Mouse (Mus musculus) spleen, adult 2 months (tissue): ENCODE results near the gene Lingo3. TPM values are rescaled to one million over a fixed set of nuclear protein-coding genes. Genes with fewer than 3 reads are reported as not detected.

Experiments
- DNase-seq, 2 experiments: peaks; one replicate each; pipeline versions ENCODE4 v3.0.0 to v3.0.0-alpha.2; 2012 to 2021; ENCODE audit warnings: low spot score in 2 of 2, low read depth in 1 of 2
- H3K27ac ChIP-seq: fragments of 200-500 bp; 2 replicates; pipeline ENCODE4 v1.5.1; 2012; ENCODE audit warnings: low read length, inconsistent platforms; ENCODE audit not compliant: insufficient read depth
- H3K27me3 ChIP-seq: fragments of 200-500 bp; 2 replicates; pipeline ENCODE4 v1.6.1; 2012; ENCODE audit warnings: mild to moderate bottlenecking, moderate library complexity, low read length, inconsistent platforms; ENCODE audit not compliant: control insufficient read depth, insufficient read depth
- H3K36me3 ChIP-seq: fragments of 200-500 bp; 2 replicates; pipeline ENCODE4 v1.6.1; 2012; ENCODE audit warnings: mild to moderate bottlenecking, low read length, inconsistent platforms; ENCODE audit not compliant: control insufficient read depth, insufficient read depth
- H3K4me1 ChIP-seq: fragments of 200-500 bp; 2 replicates; pipeline ENCODE4 v1.6.1; 2011; ENCODE audit warnings: inconsistent platforms; ENCODE audit not compliant: control insufficient read depth, insufficient read depth, insufficient read length
- H3K4me3 ChIP-seq: fragments of 200-500 bp; 2 replicates; pipeline ENCODE4 v1.5.1; 2011; ENCODE audit warnings: mild to moderate bottlenecking, inconsistent platforms; ENCODE audit not compliant: insufficient read depth, insufficient read length; ENCODE audit errors: extremely low read depth
- CTCF ChIP-seq: fragments of 200-500 bp; IDR thresholded peaks from 2 replicates; pipeline ENCODE4 v1.5.1; 2011; ENCODE audit warnings: mild to moderate bottlenecking, inconsistent platforms; ENCODE audit not compliant: insufficient read depth, insufficient read length, insufficient replicate concordance; ENCODE audit errors: extremely low read depth
- POLR2A ChIP-seq: fragments of 200-500 bp; IDR thresholded peaks from 2 replicates; pipeline ENCODE4 v1.6.1; 2011; ENCODE audit warnings: low read depth, low read length, inconsistent platforms
- WGBS: fragments of 180-500 bp; shearing (Covaris S2); methylation state at CpG from one replicate; pipeline ENCODE4 v1.1.7; 2018; 5-methylcytosine and 5-hydroxymethylcytosine counted together
- polyA plus RNA-seq: library from polyadenylated mRNA; depleted of rRNA; stranded (reverse); fragments of >200 nt; gene quantifications from 2 replicates; pipeline ENCODE4 v1.2.3, GENCODE M21; 2012; rRNA removed

Lingo3 gene
- polyA plus RNA-seq, 1 experiment, result 0.02 TPM

DNA sequence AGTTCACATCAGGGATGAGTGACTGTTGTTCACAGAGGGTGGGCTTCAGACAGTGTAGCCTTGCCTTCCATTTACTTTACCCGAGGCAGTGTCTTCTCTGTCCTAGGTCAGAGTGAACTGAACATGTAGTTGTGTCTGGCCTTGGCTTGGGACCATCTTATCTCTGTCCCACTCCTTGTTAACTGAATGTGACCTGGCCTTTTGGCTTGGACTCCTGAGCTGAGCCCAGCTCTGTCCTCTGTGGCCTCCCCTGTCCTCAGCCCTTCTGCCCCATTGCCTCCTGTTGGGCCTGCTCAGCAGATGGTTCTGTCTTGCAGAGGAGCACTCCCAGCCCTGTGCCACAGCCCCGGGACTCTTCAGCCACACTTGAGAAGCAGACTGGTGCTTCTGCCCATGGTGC lies 56.3 kb downstream of the Lingo3 start:
- no peak for DNase-seq
- Histone ChIP-seq H3K27ac (no peak overlapping the region), H3K36me3 (peaks cover 75% of the 10 kb centered on the region), H3K27me3 (no peaks in the 10 kb centered on the region), H3K4me3 (no peak overlapping the region), H3K4me1 (peaks cover 9% of the 10 kb centered on the region)
- WGBS, result 94% methylated on average over 2 of the region's 2 CpGs
- no peak for TF ChIP-seq CTCF
- TF ChIP-seq POLR2A, result no peak

DNA sequence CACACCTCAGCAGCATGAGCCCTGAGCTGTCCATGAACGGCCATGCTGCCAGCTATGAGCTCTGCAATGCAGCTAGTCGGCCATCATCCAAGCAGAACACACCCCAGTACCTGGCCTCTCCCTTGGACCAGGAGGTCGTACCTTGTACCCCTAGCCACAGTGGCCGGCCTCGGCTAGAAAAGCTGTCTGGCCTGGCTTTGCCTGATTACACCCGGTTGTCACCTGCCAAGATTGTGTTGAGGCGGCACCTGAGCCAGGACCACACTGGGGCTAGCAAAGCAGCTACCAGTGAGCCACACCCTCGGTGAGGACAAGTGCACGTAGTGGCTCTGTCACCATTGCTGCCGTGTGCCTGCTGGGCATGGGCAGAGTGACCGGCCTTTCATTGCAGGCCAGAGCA lies 57.9 kb downstream of the Lingo3 start:
- Histone ChIP-seq H3K36me3 (peaks cover 72% of the 10 kb centered on the region), H3K27me3 (no peaks in the 10 kb centered on the region), H3K27ac (no peak overlapping the region), H3K4me3 (no peak overlapping the region), H3K4me1 (no peaks in the 10 kb centered on the region)
- WGBS, result 97% methylated on average over 11 of the region's 11 CpGs
- no peak for DNase-seq
- TF ChIP-seq POLR2A (no peak), CTCF (no peak)

DNA sequence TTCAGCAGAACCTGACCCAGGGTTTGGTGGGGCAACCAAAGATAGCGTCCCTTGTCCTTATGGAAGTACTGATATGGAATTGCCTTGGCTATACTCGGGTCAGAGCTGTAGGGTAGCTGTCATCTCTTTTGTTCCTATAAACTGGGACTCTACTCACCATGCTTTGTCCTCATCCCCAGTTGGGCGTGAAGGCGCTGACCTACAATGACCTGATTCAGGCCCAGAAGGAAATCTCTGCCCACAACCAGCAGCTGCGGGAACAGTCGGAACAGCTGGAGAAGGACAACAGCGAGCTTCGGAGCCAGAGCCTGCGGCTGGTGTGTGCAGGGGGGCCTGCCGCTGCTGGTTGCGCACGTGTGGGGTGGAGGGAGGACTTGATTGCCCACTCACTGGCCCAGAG lies 59.0 kb downstream of the Lingo3 start:
- Histone ChIP-seq H3K27ac (no peak overlapping the region), H3K36me3 (peaks cover 69% of the 10 kb centered on the region), H3K4me1 (no peaks in the 10 kb centered on the region), H3K27me3 (no peaks in the 10 kb centered on the region), H3K4me3 (no peak overlapping the region)
- DNase-seq, result no peak
- 95% methylated on average over 12 of the region's 12 CpGs for WGBS
- TF ChIP-seq CTCF (no peak), POLR2A (no peak)

DNA sequence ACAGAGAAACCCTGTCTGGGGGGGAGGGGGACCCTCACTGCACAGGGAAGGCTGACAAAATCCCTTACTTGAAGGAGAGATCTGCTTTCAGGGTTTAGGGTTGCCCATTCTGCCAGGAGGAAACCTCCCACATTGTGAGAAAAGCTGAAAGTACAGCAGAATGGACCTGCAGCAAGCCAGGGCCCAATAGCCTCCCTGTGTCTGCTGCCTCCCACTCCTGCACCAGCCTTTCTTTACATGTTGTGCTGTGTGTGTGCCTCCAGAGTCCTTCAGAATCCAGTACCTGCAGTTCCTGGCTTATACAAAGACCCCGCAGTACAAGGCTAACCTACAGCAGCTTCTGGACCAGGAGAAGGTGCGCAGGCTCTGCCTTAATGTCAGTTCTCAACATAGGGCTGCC lies 59.5 kb downstream of the Lingo3 start:
- Histone ChIP-seq H3K27ac (no peak overlapping the region), H3K4me1 (no peaks in the 10 kb centered on the region), H3K36me3 (peaks cover 68% of the 10 kb centered on the region), H3K27me3 (no peaks in the 10 kb centered on the region), H3K4me3 (no peak overlapping the region)
- TF ChIP-seq CTCF (no peak), POLR2A (no peak)
- DNase-seq, result no peak
- WGBS, result 95% methylated on average over 2 of the region's 2 CpGs

Other genes starting within 250 kb of the Lingo3 start
- gene Scamp4, start 241.2 kb downstream of the Lingo3 start, polyA plus RNA-seq, result 94.8 and 110 TPM in 2 replicates
- gene Adat3, start 241.2 kb downstream of the Lingo3 start, polyA plus RNA-seq, result 17.0 and 25.7 TPM in 2 replicates
- gene Gm49322, start 238.0 kb downstream of the Lingo3 start, polyA plus RNA-seq, result 2.9 and 3.0 TPM in 2 replicates
- gene Csnk1g2, start 221.2 kb downstream of the Lingo3 start, polyA plus RNA-seq, result 206 and 283 TPM in 2 replicates
- 49.5 and 66.1 TPM in 2 replicates for gene Btbd2, start 187.0 kb downstream of the Lingo3 start, polyA plus RNA-seq
- gene Mknk2, start 165.9 kb downstream of the Lingo3 start, polyA plus RNA-seq, result 351 and 533 TPM in 2 replicates
- gene Mob3a, start 142.1 kb downstream of the Lingo3 start, polyA plus RNA-seq, result 130 and 156 TPM in 2 replicates
- 49.0 and 60.8 TPM in 2 replicates for gene Izumo4, start 141.9 kb downstream of the Lingo3 start, polyA plus RNA-seq
- gene Ap3d1, start 101.8 kb downstream of the Lingo3 start, polyA plus RNA-seq, result 92.5 and 111 TPM in 2 replicates
- 46.2 and 56.2 TPM in 2 replicates for gene Dot1l, start 88.8 kb downstream of the Lingo3 start, polyA plus RNA-seq
- gene Sf3a2, start 45.8 kb downstream of the Lingo3 start, polyA plus RNA-seq, result 38.7 and 54.3 TPM in 2 replicates
- 71.8 and 97.5 TPM in 2 replicates for gene Plekhj1, start 45.4 kb downstream of the Lingo3 start, polyA plus RNA-seq
- 1.3 and 2.3 TPM in 2 replicates for gene Amh, start 38.8 kb downstream of the Lingo3 start, polyA plus RNA-seq
- not detected in 2 replicates for gene Jsrp1, start 30.5 kb downstream of the Lingo3 start, polyA plus RNA-seq
- 730 and 862 TPM in 2 replicates for gene Oaz1, start 17.4 kb downstream of the Lingo3 start, polyA plus RNA-seq
- 84.0 and 103 TPM in 2 replicates for gene Lsm7, start 11.2 kb upstream of the Lingo3 start, polyA plus RNA-seq
- 127 and 130 TPM in 2 replicates for gene Sppl2b, start 11.2 kb upstream of the Lingo3 start, polyA plus RNA-seq
- 0.08 and 0.09 TPM in 2 replicates for gene Tmprss9, start 27.8 kb upstream of the Lingo3 start, polyA plus RNA-seq
- 123 and 133 TPM in 2 replicates for gene Timm13, start 56.9 kb upstream of the Lingo3 start, polyA plus RNA-seq
- 11.0 and 13.2 TPM in 2 replicates for gene Lmnb2, start 74.2 kb upstream of the Lingo3 start, polyA plus RNA-seq
- gene Gadd45b, start 86.0 kb upstream of the Lingo3 start, polyA plus RNA-seq, result 35.7 and 46.8 TPM in 2 replicates
- 0.75 and 0.91 TPM in 2 replicates for gene Gng7, start 170.9 kb upstream of the Lingo3 start, polyA plus RNA-seq
- 0.04 TPM in 1 of 2 replicates, not detected in the other for gene Diras1, start 181.6 kb upstream of the Lingo3 start, polyA plus RNA-seq
- 22.3 and 26.0 TPM in 2 replicates for gene Slc39a3, start 193.4 kb upstream of the Lingo3 start, polyA plus RNA-seq
- gene Sgta, start 216.1 kb upstream of the Lingo3 start, polyA plus RNA-seq, result 88.8 and 114 TPM in 2 replicates
- gene Thop1, start 226.0 kb upstream of the Lingo3 start, polyA plus RNA-seq, result 17.9 and 27.2 TPM in 2 replicates